Mouse (Mus musculus) myocyte (in vitro differentiated cells): Measurements from ENCODE around the gene Nap1l4.

Experiments
- E2F4 ChIP-seq: IDR thresholded peaks from one replicate; pipeline ENCODE4 v1.6.1; 2011; ENCODE audit warnings: mild to moderate bottlenecking, control low read depth, moderate library complexity; ENCODE audit not compliant: insufficient read depth
- MAX ChIP-seq: IDR thresholded peaks from one replicate; pipeline ENCODE4 v1.6.1; 2011; ENCODE audit warnings: low read depth, mild to moderate bottlenecking, control low read depth
- MYOD1 ChIP-seq, 3 experiments: IDR thresholded peaks; one replicate each; pipeline ENCODE4 v1.6.1; 2011; ENCODE audit warnings: control low read depth in 2 of 3, low read depth in 2 of 3, mild to moderate bottlenecking in 2 of 3, moderate library complexity in 1 of 3; ENCODE audit not compliant: insufficient read length in 2 of 3, control insufficient read depth in 1 of 3
- MYOG ChIP-seq, 3 experiments: IDR thresholded peaks; one replicate each; pipeline ENCODE4 v1.6.1; 2011; ENCODE audit warnings: control low read depth in 2 of 3, low read depth in 2 of 3, mild to moderate bottlenecking in 2 of 3; ENCODE audit not compliant: insufficient read length in 2 of 3, control insufficient read depth in 1 of 3, insufficient read depth in 1 of 3
- POLR2A ChIP-seq: IDR thresholded peaks from one replicate; pipeline ENCODE4 v1.6.1; 2011; ENCODE audit warnings: low read depth, mild to moderate bottlenecking, control low read depth, moderate library complexity; ENCODE audit not compliant: insufficient read length
- POLR2AphosphoS2 ChIP-seq: IDR thresholded peaks from one replicate; pipeline ENCODE4 v1.6.1; 2011; ENCODE audit warnings: low read depth, control low read depth; ENCODE audit not compliant: insufficient read length
- SRF ChIP-seq: IDR thresholded peaks from one replicate; pipeline ENCODE4 v1.6.1; 2011; ENCODE audit warnings: low read depth; ENCODE audit not compliant: control insufficient read depth, insufficient read length
- TCF12 ChIP-seq: IDR thresholded peaks from one replicate; pipeline ENCODE4 v1.6.1; 2011; ENCODE audit warnings: mild to moderate bottlenecking, control low read depth; ENCODE audit not compliant: poor library complexity, insufficient read depth, severe bottlenecking
- TCF3 ChIP-seq: IDR thresholded peaks from one replicate; pipeline ENCODE4 v1.6.1; 2011; ENCODE audit warnings: low read depth, control low read depth; ENCODE audit not compliant: insufficient read length
- USF1 ChIP-seq: IDR thresholded peaks from one replicate; pipeline ENCODE4 v1.6.1; 2011; ENCODE audit warnings: low read depth, mild to moderate bottlenecking, control low read depth, moderate library complexity

DNA sequence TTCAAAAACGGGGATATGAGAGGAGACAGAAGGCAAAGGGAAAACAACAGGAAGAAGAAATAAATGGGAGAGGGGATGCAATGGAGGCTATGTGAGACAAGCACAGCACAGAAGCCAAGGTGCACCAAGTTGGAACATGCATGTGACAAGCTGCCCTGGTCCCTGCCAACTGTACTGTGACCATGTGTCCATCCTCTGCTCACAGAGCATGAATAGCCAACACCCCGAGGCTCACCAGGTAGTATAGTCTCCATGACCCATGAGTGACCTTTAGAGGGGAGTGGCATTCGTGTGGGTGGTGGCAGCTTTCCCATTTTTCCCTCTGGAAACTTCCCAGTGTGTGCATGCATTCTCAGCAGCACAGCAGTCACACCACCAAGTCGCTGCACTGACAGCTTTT, 29.6 kb downstream of the Nap1l4 start:
- no peak for TF ChIP-seq POLR2A
- no peak for TF ChIP-seq TCF12
- no peak for TF ChIP-seq MYOD1 (IDR thresholded peaks at IDR 0.05; ENCODE audit: control insufficient read depth in 1 of 3, insufficient read length in 2 of 3, low read depth in 2 of 3)
- TF ChIP-seq MYOG (IDR thresholded peaks at IDR 0.05; ENCODE audit: control insufficient read depth in 1 of 3, insufficient read depth in 1 of 3, insufficient read length in 2 of 3, low read depth in 2 of 3), result no peak
- TF ChIP-seq MAX, result no peak
- no peak for TF ChIP-seq POLR2AphosphoS2
- TF ChIP-seq TCF3, result no peak
- TF ChIP-seq E2F4, result no peak
- TF ChIP-seq SRF, result no peak
- no peak for TF ChIP-seq USF1
